Mouse (Mus musculus): ENCODE results near the gene Dnaaf3.
"Not testable (repeated sequence)": the region's sequence is repeated elsewhere in the genome, so short reads cannot be mapped to it uniquely, and the experiment has no call there.

The Dnaaf3 gene

GRCm38 (mm10) chr7:4532005-4532729 is at the start of gene Dnaaf3:
Dnaaf3 (minus strand) TSS chr7:4532453.
- DNase-seq (ENCODE audit: low spot score), result peak; percentile 91

DNA sequence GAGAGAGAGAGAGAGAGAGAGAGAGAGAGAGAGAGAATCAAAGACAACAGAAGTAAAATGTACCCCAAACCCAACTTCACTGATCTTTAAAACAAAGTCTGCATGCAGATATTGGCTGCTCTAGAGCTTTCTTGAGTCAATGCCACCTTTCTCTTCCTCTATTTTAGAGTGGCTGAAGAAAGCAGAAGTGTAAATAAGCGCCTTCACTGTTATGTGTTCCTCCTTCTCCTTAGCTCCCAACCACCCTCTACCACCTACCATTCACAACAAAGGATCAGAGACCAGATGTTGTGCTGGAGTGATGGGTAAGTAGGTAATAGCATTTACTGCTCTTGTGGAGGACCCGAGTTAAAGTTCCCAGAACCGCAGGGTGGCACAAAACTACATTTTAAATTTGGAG is 49.2 kb upstream of the Dnaaf3 start:
- not testable (repeated sequence) for DNase-seq (ENCODE audit: low spot score)

- DNase-seq (ENCODE audit: low spot score), result not testable (repeated sequence)
These were observed 40.1 kb upstream of the Dnaaf3 start for GRCm38 (mm10) chr7:4572361-4572760.

DNA sequence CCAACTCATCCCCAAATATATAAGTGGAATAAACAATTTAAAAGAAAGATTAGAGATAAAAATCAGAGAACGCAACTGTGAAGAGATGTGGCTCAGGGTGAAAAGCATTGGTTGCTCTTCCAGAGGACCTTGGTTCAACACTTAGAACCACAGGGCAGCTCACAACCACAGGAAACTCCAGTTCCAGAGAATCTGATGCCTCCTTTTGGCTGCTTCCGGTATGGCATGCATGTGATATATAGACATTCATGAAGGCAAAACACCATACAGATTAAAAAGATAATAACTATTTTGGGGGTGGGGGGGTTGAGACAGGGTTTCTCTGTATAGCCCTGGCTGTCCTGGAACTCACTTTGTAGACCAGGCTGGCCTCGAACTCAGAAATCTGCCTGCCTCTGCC is 30.4 kb upstream of the Dnaaf3 start:
- no peak for DNase-seq (ENCODE audit: low spot score)

DNA sequence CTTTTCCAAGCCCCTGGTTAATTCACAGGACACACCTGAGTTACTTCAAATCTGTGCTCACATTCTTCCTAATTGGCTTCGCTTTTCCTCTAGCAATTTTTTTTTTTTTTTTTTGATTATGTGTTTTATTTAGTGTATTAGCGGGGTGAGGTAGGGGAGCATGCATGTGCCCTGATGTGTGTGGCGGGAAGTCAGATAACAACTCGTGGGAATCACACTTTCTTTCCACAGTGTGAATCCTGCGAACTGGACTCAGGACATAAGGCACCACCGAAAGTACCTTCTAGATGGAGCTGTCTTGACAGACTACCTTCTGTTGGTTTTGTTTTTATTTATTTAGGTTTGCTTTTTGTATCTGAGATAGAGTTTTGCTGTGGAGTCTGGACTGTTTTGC is 24.9 kb upstream of the Dnaaf3 start:
- DNase-seq (ENCODE audit: low spot score), result no peak

DNA sequence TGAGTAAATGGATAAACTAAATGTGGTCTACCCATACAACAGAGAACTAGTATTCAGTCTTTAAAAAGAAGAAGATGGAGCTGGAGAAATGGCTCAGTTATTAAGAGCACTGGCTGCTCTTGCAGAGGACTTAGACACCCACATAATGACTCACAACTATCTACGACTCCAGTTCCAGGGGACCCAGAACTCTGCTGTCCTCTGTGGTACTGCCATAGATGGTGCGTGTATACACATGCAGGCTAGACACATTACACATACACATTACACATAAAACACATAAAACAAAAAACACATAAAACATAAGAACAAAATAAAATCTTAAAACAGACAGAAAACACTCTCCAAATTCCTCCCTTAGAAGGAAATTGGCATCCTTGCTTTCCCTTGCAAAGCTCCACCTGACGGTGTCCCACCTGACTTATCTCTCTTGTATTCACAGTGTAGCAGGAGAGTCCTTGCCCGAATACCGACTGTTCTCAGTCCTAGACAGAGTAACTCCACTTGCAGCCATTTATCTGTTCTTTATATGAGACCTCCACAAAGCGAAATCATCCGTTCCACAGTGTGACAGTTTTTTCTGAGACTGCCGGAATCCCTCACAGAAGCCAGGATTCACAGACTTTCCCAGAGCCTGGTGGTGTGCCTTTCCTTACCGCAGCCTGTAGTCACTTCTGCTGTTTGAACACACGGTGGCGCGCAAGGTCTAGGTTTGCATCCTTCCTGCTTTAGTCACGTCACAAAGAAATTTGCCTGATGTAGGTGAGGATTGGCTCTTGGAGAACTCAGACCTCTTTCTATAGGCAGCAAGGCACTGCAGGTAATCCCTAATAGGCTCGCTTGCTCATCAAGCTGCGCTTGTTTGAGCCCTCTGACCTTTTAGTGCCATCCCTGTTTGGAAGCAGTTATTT is 24.3 kb upstream of the Dnaaf3 start:
- DNase-seq (ENCODE audit: low spot score), result peak; percentile 95

GRCm38 (mm10) chr7:4547221-4547641 is 15.0 kb upstream of the Dnaaf3 start, which contains the start of gene Syt5:
Syt5 (minus strand) TSS chr7:4547541.
- DNase-seq (ENCODE audit: low spot score), result peak; percentile 64

GRCm38 (mm10) chr7:4546591-4547131 is 14.4 kb upstream of the Dnaaf3 start:
- peak; percentile 92 for DNase-seq (ENCODE audit: low spot score)

DNA sequence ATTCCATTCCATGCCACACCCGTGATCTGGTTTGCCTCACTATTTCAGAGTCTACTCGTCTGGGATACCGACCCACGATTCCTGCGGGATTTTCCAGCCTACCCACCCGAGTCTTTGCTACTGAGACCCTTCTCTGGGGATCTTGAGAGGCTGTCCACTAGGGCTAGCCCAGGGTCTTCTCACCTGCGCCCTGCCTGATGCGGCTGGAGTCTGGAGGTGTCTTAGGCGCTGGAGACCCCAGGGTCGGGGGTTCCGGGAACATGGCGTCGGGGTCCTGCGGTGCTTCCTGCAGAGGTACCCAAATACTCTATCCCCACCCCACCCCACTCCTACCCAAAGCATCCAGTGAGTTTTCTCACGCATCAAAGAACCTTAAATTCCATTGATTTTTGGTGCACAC is 13.8 kb upstream of the Dnaaf3 start:
- DNase-seq (ENCODE audit: low spot score), result no peak

- no peak for DNase-seq (ENCODE audit: low spot score)
These were observed 9.8 kb upstream of the Dnaaf3 start for GRCm38 (mm10) chr7:4542013-4542412.

- DNase-seq (ENCODE audit: low spot score), result no peak
These were observed 9.1 kb upstream of the Dnaaf3 start for GRCm38 (mm10) chr7:4541344-4541743.

GRCm38 (mm10) chr7:4539019-4539418 is 6.8 kb upstream of the Dnaaf3 start:
- DNase-seq (ENCODE audit: low spot score), result no peak

DNA sequence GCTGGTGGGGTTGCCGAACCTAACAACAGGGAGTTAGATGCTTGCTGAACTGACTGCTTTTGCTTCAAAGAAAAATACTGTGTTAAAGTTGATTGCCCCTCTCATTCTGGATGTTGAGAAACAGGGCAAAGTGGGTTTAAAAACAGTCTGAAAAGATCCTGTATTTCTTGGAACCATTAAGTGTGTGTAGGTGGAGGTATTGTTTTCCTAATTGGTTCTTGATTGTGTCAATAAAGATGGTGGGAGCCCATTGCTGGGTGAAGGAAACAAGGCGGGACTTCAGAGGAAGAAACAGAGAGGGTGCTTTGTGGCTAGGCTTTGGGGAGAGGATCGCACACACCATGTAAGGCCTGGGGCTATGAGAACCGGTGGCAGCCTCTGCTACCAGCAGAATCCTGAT is 4.9 kb upstream of the Dnaaf3 start:
- no peak for DNase-seq (ENCODE audit: low spot score)

DNA sequence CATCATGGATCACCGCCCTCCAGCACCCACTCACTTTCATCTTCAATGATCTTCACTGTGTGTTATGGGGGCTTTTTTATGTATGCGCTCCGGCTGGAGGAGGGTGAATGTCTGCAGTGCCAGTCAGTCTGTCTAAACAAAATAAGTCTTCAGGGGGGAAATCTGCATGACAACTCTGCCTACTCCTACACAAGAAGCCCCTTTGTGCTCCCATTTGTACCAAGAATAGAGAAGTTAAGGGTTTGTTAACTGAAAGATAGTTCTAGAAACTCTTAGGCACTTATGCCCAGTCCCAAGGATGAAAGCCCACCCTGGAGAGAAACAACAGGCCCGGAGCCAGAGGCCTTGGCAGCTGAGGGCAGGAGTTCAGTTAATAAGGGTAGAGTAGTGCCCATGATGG is 4.1 kb upstream of the Dnaaf3 start:
- DNase-seq (ENCODE audit: low spot score), result no peak

DNA sequence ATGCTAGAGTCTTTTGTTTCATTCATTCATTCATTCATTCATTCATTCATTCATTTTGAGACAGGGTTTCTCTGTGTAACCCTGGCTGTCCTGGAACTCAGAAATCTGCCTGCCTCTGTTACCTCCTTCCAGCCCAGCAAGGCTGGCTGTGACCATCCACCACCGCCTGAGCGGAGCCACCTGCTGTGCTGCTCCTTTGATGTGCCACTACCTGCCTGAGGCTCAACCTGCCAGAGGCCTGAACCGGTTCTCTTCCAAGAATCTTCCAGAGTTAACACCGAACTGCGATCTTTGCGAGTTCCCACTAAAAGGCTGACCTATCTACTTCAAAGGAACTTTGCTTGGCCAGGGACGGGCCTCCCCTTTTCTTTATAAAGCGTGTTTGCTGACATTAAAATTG is 2.1 kb downstream of the Dnaaf3 start:
- DNase-seq (ENCODE audit: low spot score), result not testable (repeated sequence)

- DNase-seq (ENCODE audit: low spot score), result no peak
These were observed 5.0 kb downstream of the Dnaaf3 start for GRCm38 (mm10) chr7:4527302-4527689.

- DNase-seq (ENCODE audit: low spot score), result peak; percentile 87
These were observed 5.6 kb downstream of the Dnaaf3 start for GRCm38 (mm10) chr7:4526341-4527301.

GRCm38 (mm10) chr7:4524212-4524922 is 7.9 kb downstream of the Dnaaf3 start, which contains the start of gene Tnni3:
Tnni3 (minus strand) TSS chr7:4524229.
- peak; percentile 85 for DNase-seq (ENCODE audit: low spot score)

DNA sequence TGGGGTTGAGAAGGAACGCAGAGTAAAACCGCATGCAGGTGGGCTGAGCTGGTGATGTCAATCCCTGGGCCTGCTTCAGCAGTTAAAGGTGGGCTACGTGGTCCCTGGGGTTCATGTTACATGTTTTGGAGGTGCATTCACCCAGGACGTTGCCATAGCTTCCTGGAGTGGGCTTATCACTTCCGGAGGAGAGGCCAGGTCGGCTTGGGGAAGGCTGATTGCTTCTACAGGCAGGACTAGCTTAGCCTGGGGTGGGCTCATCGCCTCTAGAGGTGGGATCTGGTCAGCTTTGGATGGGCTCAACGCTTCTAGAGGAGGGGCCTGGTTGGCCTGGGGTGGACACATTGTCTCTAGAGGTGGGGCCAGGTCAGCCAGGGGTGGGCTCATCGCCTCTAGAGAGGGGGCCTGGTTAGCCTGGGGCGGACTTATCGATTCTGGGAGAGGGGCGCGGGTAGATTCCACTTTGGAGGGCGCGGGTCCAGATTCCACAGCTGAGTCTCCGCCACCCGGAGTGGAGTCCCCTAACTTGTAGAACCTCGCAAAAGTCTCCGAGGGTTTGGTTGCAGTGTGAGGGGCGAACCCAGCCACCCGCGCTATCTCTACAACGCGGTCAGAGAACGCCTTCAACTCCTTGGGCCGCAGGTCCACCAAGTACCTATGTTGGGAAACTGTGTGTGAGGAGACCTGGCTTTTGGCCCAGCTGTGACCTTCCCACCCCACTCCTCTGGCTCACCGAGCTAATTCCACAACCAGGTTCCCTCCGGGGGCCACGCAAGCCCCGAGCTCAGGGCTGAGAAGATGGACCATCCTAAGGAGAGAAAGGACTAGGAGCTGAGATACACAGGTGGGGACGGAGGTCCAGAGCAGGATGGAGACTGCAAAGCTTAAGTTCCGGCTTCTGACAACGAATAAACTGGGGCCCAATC is 8.8 kb downstream of the Dnaaf3 start:
- DNase-seq (ENCODE audit: low spot score), result no peak

GRCm38 (mm10) chr7:4522292-4522691 is 10.0 kb downstream of the Dnaaf3 start:
- no peak for DNase-seq (ENCODE audit: low spot score)

Data from retina, embryonic 14.5 days (tissue).